Mouse (Mus musculus) left cerebral cortex, adult 8-10 months (tissue): ENCODE data around the gene Pan3. TPM values are rescaled to one million over a fixed set of nuclear protein-coding genes. Genes with fewer than 3 reads are reported as not detected.
A peak's percentile ranks its signal among the peaks of the same experiment; 100 is the strongest.
"Not testable (repeated sequence)": the region's sequence is repeated elsewhere in the genome, so short reads cannot be mapped to it uniquely, and the experiment has no call there.

Source experiments
- DNase-seq, 2 experiments: peaks; one replicate each; pipeline ENCODE4 v3.0.0; 2022; ENCODE audit warnings: low spot score in 2 of 2
- total RNA-seq, 4 experiments: library from RNA; stranded (reverse); gene quantifications; 2 replicates each; pipeline ENCODE4 v1.2.4; 2022

The Pan3 gene
- total RNA-seq, 4 experiments from 2014 or later, result 80.0 to 106 (median 96.8) TPM

DNA sequence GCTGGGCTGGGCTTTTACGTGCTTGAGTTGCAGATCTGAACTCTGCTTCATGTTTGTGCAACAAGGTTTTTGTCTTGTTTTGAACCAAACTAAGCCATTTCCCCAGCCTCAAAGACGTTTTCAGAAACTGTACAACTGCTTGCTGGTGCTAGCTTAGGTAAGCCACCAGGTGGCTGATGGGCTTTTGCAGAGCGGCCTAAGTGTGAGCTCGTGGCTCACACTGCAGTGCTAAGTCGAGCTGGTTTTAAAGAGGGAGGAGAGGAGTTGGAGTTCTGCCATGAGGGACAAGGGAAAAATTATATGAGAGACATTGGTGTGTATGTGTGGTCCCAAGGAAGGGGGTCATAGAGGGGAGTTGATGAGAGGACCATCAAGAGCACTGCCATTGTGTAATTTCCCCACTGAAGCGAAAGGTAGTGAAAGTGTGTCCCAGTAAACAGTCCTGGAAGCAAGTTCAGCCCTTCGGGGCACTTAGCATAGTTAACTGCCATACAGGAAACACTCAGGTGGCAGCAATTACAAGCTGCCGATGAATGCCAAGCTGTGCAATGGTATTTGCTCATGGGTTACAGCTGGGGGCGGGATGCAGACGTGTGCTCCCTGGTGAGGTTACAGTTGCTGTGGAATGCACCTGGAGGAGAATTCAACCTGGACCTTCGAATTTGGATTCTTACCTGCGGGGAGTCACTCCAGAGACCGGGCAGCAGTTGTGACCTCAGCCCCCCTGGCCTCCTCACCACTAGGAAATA, 122.1 kb downstream of the Pan3 start:
- no peak for DNase-seq

DNA sequence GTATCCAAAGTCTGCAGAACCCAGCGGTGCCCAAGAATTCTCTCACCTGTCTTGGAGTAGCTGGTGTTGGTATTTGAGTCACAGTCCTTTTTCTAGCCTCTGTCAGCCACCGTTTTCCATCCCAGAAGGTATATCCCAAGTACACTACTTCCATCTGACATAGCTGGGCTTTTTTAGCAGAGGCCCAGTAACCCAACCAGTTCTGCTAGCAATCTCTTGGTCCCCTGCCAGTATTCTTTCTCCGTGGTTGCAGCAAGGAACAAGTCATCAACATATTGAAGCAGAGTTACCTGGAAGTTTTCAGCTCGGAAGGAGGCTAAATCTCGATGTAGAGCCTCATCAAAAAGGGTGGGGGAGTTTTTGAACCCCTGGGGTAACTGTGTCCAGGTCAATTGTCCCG, 127.7 kb downstream of the Pan3 start:
- DNase-seq, result not testable (repeated sequence)

DNA sequence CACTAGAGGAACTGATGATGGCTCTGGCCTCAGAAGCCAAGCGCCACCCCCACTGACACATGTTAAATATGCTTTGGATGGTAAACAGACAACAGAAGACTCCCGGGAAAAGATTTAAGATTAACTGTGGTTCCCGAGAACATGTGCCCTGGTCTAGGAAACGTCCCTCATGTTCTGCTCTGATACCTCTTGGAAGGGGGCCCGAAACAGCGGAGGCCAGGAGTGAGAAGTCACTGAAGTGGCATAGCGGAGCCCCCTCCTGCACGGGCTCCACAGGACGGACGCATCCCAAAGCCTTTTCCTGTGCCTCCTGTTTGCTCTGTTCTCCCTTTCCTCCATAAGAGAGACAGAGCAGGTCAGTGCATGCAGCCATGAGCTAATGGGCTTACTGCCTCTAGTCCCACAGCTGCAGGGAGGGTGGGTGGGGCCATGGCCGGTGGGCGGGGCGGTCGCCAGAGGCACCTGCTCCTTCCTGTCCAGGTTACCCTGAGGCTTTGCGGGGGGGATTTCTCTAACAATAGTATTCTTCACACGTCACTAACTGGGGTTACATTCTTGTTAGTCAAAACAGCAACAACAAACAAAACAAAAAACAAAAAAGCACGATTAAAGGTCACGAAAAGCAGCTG, 133.7 kb downstream of the Pan3 start:
- DNase-seq, result no peak

DNA sequence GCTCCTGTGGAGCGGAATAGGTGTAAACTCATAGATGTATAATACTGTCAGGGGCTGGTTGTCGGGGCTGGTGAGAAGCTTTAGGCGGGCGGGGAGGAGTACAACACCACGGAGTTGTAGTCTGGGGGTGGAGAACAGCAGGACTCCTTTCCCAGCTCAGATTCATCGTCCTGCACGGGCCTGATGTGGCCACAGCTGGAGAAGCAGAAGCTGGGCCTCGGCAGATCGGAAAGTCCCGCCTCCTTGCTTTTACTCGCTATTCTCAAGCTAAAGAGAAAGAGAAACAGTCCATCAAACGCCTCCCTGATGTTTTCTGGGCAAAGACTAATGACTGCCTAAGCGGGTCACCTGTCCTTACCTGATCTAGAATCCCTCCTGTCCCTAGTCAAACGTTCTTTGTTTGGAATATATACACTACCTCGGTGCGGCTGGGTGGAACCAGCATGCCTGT, 134.2 kb downstream of the Pan3 start:
- DNase-seq, result no peak

DNA sequence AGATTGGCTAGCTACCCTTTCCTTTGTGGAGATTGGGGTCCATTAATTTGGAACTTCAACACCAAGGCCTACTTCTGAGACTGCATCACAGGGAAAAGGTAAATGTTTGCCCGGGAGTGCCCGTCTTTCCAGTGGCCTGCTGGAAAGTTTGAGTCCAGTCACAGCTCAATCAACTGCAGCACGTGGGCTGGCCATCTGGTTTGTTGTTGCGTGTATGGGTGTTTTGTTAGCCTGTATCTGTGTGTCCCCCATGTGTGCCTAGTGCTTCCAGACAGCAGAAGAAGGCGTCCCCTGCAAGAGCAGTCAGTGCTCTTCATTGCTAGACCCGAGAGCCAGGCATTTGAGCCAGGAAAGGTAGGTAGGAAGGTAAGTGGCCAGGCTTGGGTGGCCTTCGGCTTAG, 135.5 kb downstream of the Pan3 start:
- peak in 1 of 2 experiments; percentile 56 for DNase-seq

DNA sequence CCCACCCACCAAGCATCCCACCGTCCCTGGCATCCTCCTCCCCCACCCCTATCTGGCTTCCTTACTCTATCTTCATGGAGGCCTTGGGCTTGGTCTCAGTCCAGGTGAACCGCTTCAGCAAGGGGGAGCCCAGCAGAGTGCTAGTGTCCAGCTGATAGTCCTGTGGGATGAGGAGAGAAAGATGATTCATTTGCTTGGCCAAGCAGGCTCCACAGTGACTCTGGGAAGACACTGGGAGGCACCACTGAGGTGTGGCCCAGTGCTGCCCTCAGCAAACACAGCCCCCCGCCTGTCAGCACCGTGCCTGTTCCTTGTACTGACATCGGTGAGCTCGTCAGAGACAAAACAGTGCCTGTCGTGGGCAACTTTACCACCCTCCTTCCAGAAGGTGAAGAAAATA, 136.4 kb downstream of the Pan3 start:
- DNase-seq, result no peak

DNA sequence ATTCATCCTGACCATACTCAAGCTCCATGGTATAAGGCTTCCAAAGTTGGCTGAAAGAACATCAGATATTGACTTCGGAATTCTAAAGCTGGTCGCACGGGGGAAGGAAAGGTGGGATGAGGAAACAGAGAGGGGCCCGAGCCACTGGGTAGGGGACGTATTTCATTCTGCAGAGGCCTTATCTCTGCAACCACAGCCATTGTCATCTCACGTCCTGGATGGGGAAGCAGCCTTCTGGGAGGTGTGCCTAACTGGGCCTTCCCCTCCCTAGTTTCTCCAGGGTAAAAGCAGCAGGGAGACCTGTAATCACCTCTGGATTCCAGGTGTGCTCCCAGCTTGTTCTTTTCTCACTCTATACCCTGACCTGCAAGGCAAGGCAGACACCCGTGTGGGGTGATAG, 142.7 kb downstream of the Pan3 start:
- DNase-seq, result no peak

DNA sequence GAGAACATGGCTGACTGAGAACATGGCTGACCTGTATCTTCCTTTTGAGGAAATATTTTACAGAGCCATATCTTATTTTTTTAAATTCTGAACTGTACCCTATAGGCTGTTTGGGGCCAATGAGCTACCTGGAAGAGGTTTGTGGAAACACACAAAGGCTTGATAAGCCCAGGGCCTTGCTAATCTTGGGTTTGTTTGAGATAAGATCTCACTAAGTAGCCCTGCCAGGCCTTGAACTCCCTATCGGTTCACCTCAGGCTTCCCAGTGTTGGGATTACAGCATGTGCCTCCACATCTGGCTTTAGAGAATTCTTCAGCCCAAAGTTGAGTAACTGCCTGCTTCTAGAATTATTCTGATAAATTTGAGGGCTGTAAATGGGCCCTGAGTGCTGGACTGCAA, 143.6 kb downstream of the Pan3 start:
- DNase-seq, result no peak

DNA sequence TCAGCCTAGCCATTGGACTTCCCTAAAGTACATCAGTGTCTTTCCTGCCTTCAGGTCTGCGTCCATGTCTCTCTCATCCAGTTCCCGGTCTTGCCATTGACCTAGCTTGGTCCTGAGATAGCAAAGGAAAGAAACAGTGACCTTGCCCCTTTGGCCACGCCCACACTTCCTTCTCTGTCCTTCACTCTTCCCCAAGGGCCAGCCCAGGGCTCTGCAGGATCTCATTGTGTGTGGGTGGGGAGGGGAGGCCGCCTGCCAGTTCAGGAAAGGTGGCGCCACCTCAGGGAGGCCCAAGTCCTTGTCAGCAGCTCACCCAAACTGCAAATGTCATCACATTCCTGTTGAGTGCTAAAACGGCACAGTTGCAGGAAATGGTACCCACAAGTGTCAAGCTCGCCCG, 144.6 kb downstream of the Pan3 start:
- DNase-seq, result no peak

DNA sequence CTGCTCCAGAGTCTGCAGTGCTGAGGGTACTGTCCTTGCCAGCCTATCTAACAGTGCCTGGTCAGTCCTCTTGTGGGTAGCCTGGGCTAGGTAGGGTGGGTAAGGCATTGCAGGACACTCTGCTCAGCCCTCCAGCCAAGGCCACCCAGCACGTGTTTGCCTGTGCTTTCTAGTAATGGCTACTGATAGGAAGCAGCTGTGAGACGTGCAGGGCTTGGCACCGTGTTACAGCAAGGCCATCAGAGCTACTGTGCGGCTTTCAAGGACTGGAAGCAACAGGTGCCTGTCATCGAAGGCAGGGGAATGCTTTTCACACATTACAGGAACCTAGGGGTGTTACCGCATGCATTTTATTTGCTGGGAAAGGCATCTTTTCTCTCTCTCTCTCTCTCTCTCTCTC, 147.0 kb downstream of the Pan3 start:
- no peak for DNase-seq

DNA sequence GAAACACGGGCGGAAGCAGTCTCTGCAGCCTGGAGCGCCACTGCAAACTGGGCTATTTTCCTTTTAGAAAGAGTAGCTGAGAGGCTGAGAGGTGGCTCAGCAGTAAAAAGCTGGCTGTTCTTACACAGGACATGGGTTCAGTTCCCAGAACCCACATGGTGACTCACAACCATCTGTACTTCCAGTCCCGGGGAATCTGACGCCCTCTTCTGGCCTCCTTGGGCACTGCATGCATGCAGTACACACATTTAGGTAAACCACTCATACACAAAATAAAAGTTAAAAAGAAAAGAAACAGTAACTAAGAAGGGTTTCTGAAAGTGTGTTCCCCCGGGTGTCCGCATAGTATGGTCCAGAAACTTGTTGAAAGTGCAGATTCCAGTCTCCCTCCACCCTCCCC, 149.2 kb downstream of the Pan3 start:
- no peak for DNase-seq

DNA sequence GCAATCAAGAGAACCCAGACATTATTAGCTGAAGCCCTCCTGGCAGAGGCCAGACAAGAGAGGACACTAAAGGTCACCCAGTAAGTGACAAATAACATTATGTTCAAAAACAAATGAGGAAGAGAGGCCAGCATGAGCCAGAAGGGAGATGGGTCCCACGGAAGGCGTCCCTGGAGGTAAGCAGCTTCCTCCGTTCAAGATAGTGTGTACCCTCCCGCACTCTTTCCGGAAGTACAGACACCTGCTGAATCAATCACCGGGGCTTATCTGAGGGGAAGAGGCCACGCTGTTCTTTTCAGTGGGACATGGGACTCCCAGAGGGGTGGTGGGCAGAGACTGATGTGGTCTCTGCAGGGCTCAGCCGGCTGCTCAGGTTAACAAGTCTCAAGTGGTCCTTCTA, 149.7 kb downstream of the Pan3 start:
- no peak for DNase-seq

DNA sequence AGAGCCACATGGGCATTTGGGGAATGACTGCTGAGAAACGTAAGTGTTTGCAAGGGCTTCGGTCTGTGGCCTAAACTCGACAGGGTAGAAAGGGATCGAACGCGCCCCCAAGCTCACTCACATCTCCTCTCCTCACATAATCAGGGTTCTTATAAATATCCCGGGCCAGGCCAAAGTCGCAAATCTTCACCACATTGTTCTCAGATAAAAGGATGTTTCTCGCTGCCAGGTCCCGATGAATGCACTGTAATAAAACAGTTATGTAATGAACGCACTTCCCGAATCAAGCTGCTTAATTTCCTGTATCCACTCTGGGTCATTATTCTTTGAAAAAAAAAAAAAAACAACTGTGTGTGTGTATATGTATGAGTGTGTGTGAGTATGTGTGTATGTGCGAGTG, 150.2 kb downstream of the Pan3 start:
- DNase-seq, result no peak

DNA sequence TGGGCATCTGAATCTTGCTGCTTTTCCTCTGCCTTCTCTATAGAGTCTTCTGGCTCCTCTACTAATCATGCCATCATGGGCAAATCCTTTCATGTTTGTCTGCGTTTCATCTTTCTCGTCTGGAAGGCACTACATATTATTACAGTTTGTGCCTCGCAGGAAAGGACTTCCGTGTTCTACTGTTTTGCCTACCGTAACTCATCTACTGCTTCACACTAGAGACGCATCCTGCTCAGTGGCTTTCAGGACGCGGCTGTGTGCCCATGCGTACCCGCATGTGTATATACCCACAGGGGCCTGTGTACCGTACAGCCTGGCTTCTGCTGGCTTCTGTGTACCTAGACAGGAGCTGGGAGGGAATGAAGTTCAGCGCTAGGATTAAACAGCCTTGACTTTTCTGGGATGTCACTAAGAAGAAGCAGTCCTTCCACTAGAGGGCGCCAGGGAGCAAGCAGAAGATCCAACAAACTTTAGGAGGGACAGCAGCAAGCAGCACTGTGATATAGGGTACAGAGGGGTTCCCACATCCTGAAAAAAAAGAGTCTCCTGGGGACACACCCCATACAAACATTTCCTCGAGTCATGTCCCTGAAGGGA, 153.8 kb downstream of the Pan3 start:
- peak in 1 of 2 experiments; percentile 42 for DNase-seq

DNA sequence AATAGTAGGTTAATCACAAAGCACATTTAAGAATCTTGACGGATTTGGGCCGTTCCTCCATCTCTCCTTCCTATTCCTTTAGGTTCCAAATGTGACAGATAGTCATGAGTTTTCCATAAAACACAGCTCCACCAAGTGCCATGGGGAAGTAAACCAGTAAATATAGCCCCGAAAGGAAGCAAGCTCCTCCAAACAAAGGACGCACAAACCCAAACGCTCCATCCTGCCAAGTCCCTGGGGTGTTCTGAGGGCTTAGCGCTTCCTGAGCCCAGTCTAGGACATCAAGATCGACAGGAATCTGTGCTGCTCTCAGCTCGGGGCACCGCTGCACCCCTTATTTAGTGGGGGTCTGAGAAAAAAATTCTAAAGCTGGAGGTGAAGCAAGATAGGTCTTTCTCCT, 154.7 kb downstream of the Pan3 start:
- no peak for DNase-seq

DNA sequence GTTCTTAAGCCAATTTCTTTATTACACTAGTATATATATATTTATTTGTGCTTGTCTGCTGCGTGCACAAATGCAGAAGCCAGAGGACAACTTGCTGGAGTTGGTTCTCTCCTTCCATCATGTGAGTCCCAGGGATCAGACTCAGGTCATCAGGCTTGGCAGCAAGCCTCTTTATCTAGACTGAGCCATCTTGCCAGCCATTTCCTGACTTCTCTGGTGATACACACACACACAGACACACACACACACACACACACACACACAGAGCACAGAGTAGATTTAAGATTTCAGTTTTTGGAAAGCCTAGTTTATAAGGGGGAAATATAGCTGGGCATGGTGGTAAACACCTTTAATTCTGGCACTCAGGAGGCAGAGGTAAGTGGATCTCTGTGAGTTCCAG, 155.1 kb downstream of the Pan3 start:
- no peak for DNase-seq

DNA sequence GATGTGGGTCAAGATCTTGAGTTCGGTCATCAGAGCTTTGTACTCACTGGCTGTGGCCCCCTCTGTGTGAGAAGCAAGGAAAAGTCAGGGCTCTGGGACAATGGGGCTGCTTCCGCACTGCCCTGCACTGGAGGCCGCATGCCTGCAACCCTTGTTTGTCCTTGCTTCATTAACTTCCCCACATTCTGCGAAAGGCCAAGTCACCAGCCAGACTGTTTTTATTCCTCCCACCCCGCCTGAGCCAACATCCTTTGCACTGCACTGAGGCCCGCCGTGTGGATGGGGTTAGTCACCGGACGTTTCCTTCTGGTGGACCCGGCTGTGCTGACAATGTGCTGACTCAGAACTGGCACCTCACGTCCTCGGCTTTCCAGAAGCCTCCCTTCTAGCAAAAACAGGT, 159.9 kb downstream of the Pan3 start:
- peak in 1 of 2 experiments; percentile 19 for DNase-seq

DNA sequence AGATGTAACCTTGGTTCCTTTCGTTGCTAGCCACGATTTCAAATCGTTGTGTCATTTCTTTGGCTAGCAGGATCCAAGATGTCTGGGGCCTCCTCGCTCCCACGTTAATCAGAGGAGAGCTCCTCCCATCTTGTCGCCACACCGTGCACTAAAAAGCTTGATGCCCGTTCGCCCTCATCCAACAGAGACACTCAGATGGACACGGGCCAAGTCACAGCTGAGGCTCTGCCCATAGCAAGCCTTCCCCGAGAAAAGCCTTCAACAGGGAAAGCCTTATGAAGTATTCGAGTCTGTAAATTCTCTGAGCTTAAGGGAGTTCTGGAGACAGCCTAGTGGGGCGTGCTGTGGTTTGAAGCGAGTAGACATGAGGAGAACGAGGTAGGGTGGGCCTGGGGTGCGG, 167.9 kb downstream of the Pan3 start:
- no peak for DNase-seq

Other genes with a start within 250 kb of the Pan3 start
- gene Gsx1, start 241.5 kb upstream of the Pan3 start, total RNA-seq, result under 1 TPM in 2 of 4 experiments, not detected in 2; 0.34 to 0.42 TPM
- not detected for gene Pdx1, start 160.2 kb upstream of the Pan3 start, total RNA-seq
- gene Cdx2, start 122.9 kb upstream of the Pan3 start, total RNA-seq, result not detected
- gene Urad, start 107.7 kb upstream of the Pan3 start, total RNA-seq, result not detected
- 1 to 10 TPM; 6.2 to 7.4 (median 6.7) TPM for gene Flt3, start 29.7 kb upstream of the Pan3 start, total RNA-seq